8 mouse cellular contexts compared by ENCODE assay signal in genomic region chr9:116059156-116059555, GRCm38 (mm10).
A peak's percentile ranks its signal among the peaks of the same experiment; 100 is the strongest.
DNase-seq lines count a peak whose midpoint lies in the region; ATAC-seq and TF ChIP-seq lines count a peak whose summit lies in the region.

No protein-coding gene starts in this region.

- no peak for TF ChIP-seq EP300 in ES-Bruce4 (IDR thresholded peaks at IDR 0.05; ENCODE audit: insufficient read depth, low read depth, low read length)

- H3K4me2 ChIP-seq in intestine, postnatal 0 days (replicated peaks; ENCODE audit: low read depth) = no peak overlapping the region
- H3K4me2 ChIP-seq in intestine, embryonic 15.5 days (replicated peaks) = no peak overlapping the region
- no peak overlapping the region for H3K4me2 ChIP-seq in forebrain, embryonic 16.5 days (ENCODE audit: low read length)
- no peak overlapping the region for H3K4me2 ChIP-seq in kidney, embryonic 16.5 days (replicated peaks; ENCODE audit: low read depth, low read length)

- H3K36me3 ChIP-seq in intestine, postnatal 0 days (ENCODE audit: control insufficient read depth, insufficient read depth) = no peaks in the 10 kb centered on the region
- no peaks in the 10 kb centered on the region for H3K36me3 ChIP-seq in intestine, embryonic 15.5 days
- H3K36me3 ChIP-seq in ES-Bruce4 (ENCODE audit: control insufficient read depth, insufficient read depth, low read length, poor library complexity, severe bottlenecking) = no peaks in the 10 kb centered on the region
- H3K36me3 ChIP-seq in forebrain, embryonic 16.5 days (ENCODE audit: control insufficient read depth, insufficient read depth) = no peaks in the 10 kb centered on the region
- H3K36me3 ChIP-seq in kidney, embryonic 16.5 days (ENCODE audit: insufficient read depth, low read length) = no peaks in the 10 kb centered on the region

- DNase-seq in urinary bladder, postnatal 25 days (ENCODE audit: low spot score) = no peak
- DNase-seq in embryo, embryonic 9.5 days (ENCODE audit: extremely low spot score) = no peak

- no peaks in the 10 kb centered on the region for H3K27me3 ChIP-seq in intestine, postnatal 0 days (replicated peaks; ENCODE audit: control insufficient read depth, insufficient read depth, low read length)
- no peaks in the 10 kb centered on the region for H3K27me3 ChIP-seq in intestine, embryonic 15.5 days (replicated peaks)
- no peaks in the 10 kb centered on the region for H3K27me3 ChIP-seq in ES-Bruce4 (ENCODE audit: control insufficient read depth, insufficient read depth, low read length, poor library complexity, severe bottlenecking)
- H3K27me3 ChIP-seq in forebrain, embryonic 16.5 days (replicated peaks; ENCODE audit: control insufficient read depth, insufficient read depth, low read length) = no peaks in the 10 kb centered on the region
- no peaks in the 10 kb centered on the region for H3K27me3 ChIP-seq in kidney, embryonic 16.5 days (ENCODE audit: insufficient read depth, low read length)

- TF ChIP-seq POLR2A in ES-Bruce4 (IDR thresholded peaks at IDR 0.05; ENCODE audit: insufficient read depth, low read length) = no peak

- no peak for ATAC-seq in intestine, postnatal 0 days
- ATAC-seq in intestine, embryonic 15.5 days = no peak
- ATAC-seq in forebrain, embryonic 16.5 days = 0 out of 2 replicates have a peak, but pooled peaks have one; percentile 12
- peak; percentile 90 for ATAC-seq in monocyte, adult 5-6 weeks (replicated peaks; ENCODE audit: insufficient number of reproducible peaks, low FRiP score, low TSS enrichment, poor library complexity, severe bottlenecking)
- no peak for ATAC-seq in kidney, embryonic 16.5 days (ENCODE audit: low FRiP score, low TSS enrichment)

- H3K9me3 ChIP-seq in intestine, postnatal 0 days (ENCODE audit: control insufficient read depth) = no peaks in the 10 kb centered on the region
- H3K9me3 ChIP-seq in intestine, embryonic 15.5 days = no peaks in the 10 kb centered on the region
- H3K9me3 ChIP-seq in ES-Bruce4 (replicated peaks; ENCODE audit: control insufficient read depth, insufficient read depth, low read length, poor library complexity, severe bottlenecking) = 0 out of 2 replicates have a peak, but pooled peaks cover 5% of the 10 kb centered on the region
- H3K9me3 ChIP-seq in forebrain, embryonic 16.5 days (ENCODE audit: control insufficient read depth, low read length) = no peaks in the 10 kb centered on the region
- 0 out of 2 replicates have a peak, but pooled peaks cover 4% of the 10 kb centered on the region for H3K9me3 ChIP-seq in kidney, embryonic 16.5 days (ENCODE audit: low read length)

- H3K4me1 ChIP-seq in intestine, postnatal 0 days (replicated peaks; ENCODE audit: control insufficient read depth, insufficient read depth, low read length) = no peaks in the 10 kb centered on the region
- H3K4me1 ChIP-seq in intestine, embryonic 15.5 days (replicated peaks) = no peaks in the 10 kb centered on the region
- no peaks in the 10 kb centered on the region for H3K4me1 ChIP-seq in ES-Bruce4 (ENCODE audit: control insufficient read depth, insufficient read depth, low read length)
- H3K4me1 ChIP-seq in forebrain, embryonic 16.5 days (replicated peaks; ENCODE audit: control insufficient read depth, insufficient read depth, low read length) = no peaks in the 10 kb centered on the region
- H3K4me1 ChIP-seq in kidney, embryonic 16.5 days (ENCODE audit: insufficient read depth, low read length) = no peaks in the 10 kb centered on the region

- no peak overlapping the region for H3K4me3 ChIP-seq in intestine, postnatal 0 days (ENCODE audit: low read depth, low read length)
- no peak overlapping the region for H3K4me3 ChIP-seq in intestine, embryonic 15.5 days (replicated peaks)
- H3K4me3 ChIP-seq in ES-Bruce4 (ENCODE audit: low read depth, low read length) = no peak overlapping the region
- no peak overlapping the region for H3K4me3 ChIP-seq in forebrain, embryonic 16.5 days (replicated peaks; ENCODE audit: low read length)
- no peak overlapping the region for H3K4me3 ChIP-seq in kidney, embryonic 16.5 days (ENCODE audit: low read length)

- WGBS in intestine, postnatal 0 days = 57% methylated on average over 4 of the region's 4 CpGs
- WGBS in intestine, embryonic 15.5 days = 68% methylated on average over 4 of the region's 4 CpGs
- WGBS in forebrain, embryonic 16.5 days = 51% methylated on average over 4 of the region's 4 CpGs
- 57% methylated on average over 4 of the region's 4 CpGs for WGBS in kidney, embryonic 16.5 days

- H3K27ac ChIP-seq in intestine, postnatal 0 days (ENCODE audit: low read depth, low read length) = no peak overlapping the region
- no peak overlapping the region for H3K27ac ChIP-seq in intestine, embryonic 15.5 days
- no peak overlapping the region for H3K27ac ChIP-seq in ES-Bruce4 (ENCODE audit: insufficient read depth, low read length)
- H3K27ac ChIP-seq in forebrain, embryonic 16.5 days (ENCODE audit: low read length) = no peak overlapping the region
- H3K27ac ChIP-seq in kidney, embryonic 16.5 days (ENCODE audit: low read length) = no peak overlapping the region

- no peak overlapping the region for H3K9ac ChIP-seq in intestine, postnatal 0 days (ENCODE audit: low read depth, low read length)
- no peak overlapping the region for H3K9ac ChIP-seq in intestine, embryonic 15.5 days
- no peak overlapping the region for H3K9ac ChIP-seq in ES-Bruce4 (ENCODE audit: low read depth, poor library complexity, severe bottlenecking)
- H3K9ac ChIP-seq in forebrain, embryonic 16.5 days (replicated peaks; ENCODE audit: low read depth, low read length) = no peak overlapping the region
- H3K9ac ChIP-seq in kidney, embryonic 16.5 days (replicated peaks; ENCODE audit: low read length) = no peak overlapping the region

- peak; percentile 52 for TF ChIP-seq CTCF in intestine, postnatal 0 days (IDR thresholded peaks at IDR 0.05; ENCODE audit: low read depth)
- peak; percentile 15 for TF ChIP-seq CTCF in ES-Bruce4 (IDR thresholded peaks at IDR 0.05; ENCODE audit: low read depth, low read length)

Comparison
In these comparisons a context has a peak if more than half of its experiments do, and no peak if none do; other contexts are left out.
1. ATAC-seq: peak in forebrain, embryonic 16.5 days (single experiment) and monocyte, adult 5-6 weeks (single experiment); none in intestine, postnatal 0 days (single experiment), intestine, embryonic 15.5 days (single experiment) and kidney, embryonic 16.5 days (single experiment).